Mouse (Mus musculus) embryonic fibroblast, embryonic 13.5 days (primary cell): ENCODE results near the gene Gm16253.

Experiments used
- CTCF ChIP-seq: IDR thresholded peaks from 2 replicates; pipeline ENCODE4 v1.5.1; 2011; ENCODE audit warnings: mild to moderate bottlenecking, control low read depth, low read length, moderate library complexity, borderline replicate concordance; ENCODE audit not compliant: insufficient read depth
- POLR2A ChIP-seq: IDR thresholded peaks from 2 replicates; pipeline ENCODE4 v1.6.1; 2011; ENCODE audit warnings: low read depth, mild to moderate bottlenecking, control low read depth, low read length, moderate library complexity

DNA sequence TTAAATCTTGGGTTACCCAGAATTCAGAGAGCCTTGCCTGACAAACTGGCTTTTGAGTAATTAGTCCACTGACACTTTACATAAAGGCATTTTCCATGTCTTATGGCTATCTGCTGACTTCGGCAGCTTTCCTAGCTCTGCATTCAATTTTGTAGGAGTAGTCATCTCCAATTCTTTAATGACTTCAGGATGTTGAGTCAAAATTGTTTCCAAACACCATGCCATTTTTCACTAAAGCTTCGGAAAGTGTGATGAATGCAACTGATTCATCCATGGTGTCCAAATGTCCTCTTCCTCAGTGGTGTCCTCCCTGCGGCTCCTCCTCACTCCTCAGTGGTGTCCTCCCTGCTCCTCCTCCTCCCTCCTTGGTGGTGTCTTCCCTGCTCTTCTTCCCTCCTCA is 41.2 kb downstream of the Gm16253 start:
- TF ChIP-seq CTCF (no peak), POLR2A (no peak)
